Mouse (Mus musculus): ENCODE measurements around the gene Hacd3. TPM values are rescaled to one million over a fixed set of nuclear protein-coding genes. Genes with fewer than 3 reads are reported as not detected.

The Hacd3 gene
- polyA plus RNA-seq, 1 experiment from 2014 or later, result 91.3 TPM

DNA sequence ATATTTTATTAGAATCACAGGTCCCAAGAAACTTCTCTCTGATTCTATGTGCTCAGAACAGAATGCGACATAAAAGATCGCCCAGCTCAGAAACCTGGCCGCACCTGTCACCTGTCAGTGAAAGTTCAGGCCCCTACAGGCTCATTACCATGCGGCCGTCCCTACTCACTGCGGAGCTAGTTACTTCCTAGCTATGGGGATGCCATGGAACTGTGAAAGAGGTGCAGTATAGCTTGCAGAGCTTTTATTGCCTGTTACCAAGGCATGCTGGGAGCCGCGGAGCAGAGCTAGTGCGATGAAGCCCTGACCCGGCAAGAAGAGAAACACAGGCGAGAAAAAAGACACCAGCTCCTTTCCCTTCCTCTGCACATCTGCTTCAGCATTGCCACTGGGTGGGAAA lies 77.5 kb downstream of the Hacd3 start:
- Histone ChIP-seq H3K4me2 (no peak overlapping the region), H3K4me1 (peaks cover 12% of the 10 kb centered on the region), H3K27me3 (peaks cover 47% of the 10 kb centered on the region), H3K9me3 (no peaks in the 10 kb centered on the region), H3K9ac (no peak overlapping the region), H3K36me3 (no peaks in the 10 kb centered on the region), H3K4me3 (no peak overlapping the region), H3K27ac (no peak overlapping the region)
- ATAC-seq (ENCODE audit: insufficient number of reproducible peaks, insufficient read depth, low FRiP score, low TSS enrichment, low read depth), result no peak
- 27% methylated on average over 11 of the region's 11 CpGs for WGBS

DNA sequence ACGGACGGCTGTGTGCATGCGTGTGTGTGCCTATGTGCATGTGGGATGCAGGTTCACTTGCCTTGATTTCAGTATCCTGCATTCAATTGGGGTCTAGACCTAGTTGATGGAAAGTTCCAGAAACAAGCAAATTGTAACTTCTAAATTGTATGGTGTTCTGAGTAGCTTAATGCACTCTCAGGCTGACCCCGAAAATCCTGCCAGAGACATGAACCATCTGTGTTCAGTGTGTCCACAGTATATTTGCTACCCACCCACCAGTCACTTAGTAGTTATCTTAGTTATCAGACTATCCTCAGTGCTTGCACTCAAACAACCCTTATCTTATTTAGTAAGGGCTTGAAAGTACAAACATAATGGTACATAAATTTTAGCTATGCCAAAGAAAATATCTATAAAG lies 79.8 kb downstream of the Hacd3 start:
- Histone ChIP-seq H3K4me1 (peaks cover 12% of the 10 kb centered on the region), H3K27me3 (peaks cover 33% of the 10 kb centered on the region), H3K9me3 (no peaks in the 10 kb centered on the region), H3K36me3 (no peaks in the 10 kb centered on the region), H3K9ac (no peak overlapping the region), H3K4me2 (no peak overlapping the region), H3K27ac (no peak overlapping the region), H3K4me3 (no peak overlapping the region)
- no peak for ATAC-seq (ENCODE audit: insufficient number of reproducible peaks, insufficient read depth, low FRiP score, low TSS enrichment, low read depth)
- 81% methylated on average over 4 of the region's 4 CpGs for WGBS

DNA sequence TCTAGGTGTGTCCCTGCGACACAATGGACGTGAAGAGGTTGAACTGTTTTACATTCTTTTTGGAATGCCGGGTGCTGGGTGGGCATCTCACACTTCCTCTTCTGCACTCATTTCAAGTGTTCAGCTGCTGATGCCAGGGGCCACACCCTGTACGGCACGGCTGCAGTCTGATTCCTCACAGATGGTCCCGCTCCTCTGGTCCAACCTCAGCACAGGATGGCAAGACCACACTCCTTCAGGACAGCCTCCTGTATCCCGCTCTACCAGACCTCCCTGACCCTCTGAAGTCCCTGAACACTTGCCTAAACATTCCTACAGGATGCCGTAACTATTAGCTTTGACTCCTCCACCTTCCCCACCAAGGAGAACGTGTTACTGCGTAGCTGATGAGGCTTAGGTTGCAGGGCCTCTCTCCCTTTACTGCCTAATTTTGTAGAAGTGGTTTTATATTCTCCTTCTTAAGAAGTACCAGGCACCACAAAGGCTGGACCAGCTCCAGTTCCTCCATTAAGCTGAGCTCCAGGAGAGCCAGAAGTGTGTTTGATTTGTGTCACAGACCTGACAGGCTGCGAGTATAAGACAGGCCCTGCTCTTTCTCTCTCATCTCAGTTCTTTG lies 80.7 kb downstream of the Hacd3 start:
- 59% methylated on average over 11 of the region's 11 CpGs for WGBS
- H3K9ac ChIP-seq, result no peak overlapping the region
- no peak overlapping the region for H3K4me3 ChIP-seq
- H3K4me1 ChIP-seq, result peaks cover 12% of the 10 kb centered on the region
- H3K27ac ChIP-seq, result 0 out of 2 replicates have a peak overlapping the region, but pooled peaks have one; percentile 1
- H3K4me2 ChIP-seq, result no peak overlapping the region
- no peaks in the 10 kb centered on the region for H3K36me3 ChIP-seq
- ATAC-seq (ENCODE audit: insufficient number of reproducible peaks, insufficient read depth, low FRiP score, low TSS enrichment, low read depth), result no peak
- peaks cover 33% of the 10 kb centered on the region for H3K27me3 ChIP-seq
- no peaks in the 10 kb centered on the region for H3K9me3 ChIP-seq

DNA sequence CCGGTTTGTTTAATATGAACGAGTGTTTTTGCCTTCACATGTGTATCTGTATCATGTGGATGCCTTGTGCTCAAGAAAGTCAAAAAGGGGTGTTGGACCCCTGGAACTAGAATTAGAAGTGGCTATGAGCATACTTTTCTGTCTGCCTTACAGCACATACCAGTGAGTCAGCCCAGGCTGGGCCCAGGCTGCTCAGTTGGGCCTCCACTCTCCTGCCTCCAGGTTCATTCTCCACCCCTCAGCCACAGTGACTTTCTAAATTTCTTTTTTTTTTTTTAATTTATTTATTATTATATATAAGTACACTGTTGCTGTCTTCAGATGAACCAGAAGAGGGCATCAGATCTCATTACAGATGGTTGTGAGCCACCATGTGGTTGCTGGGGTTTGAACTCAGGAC lies 81.7 kb downstream of the Hacd3 start:
- peaks cover 26% of the 10 kb centered on the region for H3K27me3 ChIP-seq
- no peaks in the 10 kb centered on the region for H3K9me3 ChIP-seq
- H3K9ac ChIP-seq, result no peak overlapping the region
- 82% methylated on average over 2 of the region's 2 CpGs for WGBS
- H3K4me2 ChIP-seq, result no peak overlapping the region
- no peak overlapping the region for H3K4me3 ChIP-seq
- H3K27ac ChIP-seq, result no peak overlapping the region
- peaks cover 12% of the 10 kb centered on the region for H3K4me1 ChIP-seq
- no peak for ATAC-seq (ENCODE audit: insufficient number of reproducible peaks, insufficient read depth, low FRiP score, low TSS enrichment, low read depth)
- H3K36me3 ChIP-seq, result no peaks in the 10 kb centered on the region

DNA sequence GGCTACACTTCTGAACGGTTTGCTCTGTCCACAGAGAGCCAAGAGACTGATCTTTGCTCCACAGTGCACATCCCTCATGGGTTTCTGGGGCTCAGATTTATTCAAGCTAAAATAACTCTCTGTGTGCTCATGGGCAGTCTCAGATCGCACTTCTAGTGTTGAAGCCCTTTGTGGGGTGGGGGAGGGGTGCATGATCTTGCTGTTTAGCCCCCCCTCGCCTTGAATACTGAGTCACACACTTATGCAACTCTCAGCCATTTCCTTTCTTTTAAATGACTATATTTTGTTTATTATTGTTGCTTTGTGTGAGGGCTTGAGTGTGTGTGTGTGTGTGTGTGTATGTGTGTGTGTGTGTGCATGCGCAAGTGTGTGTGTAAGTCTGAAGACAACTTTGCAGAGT lies 82.2 kb downstream of the Hacd3 start:
- peaks cover 21% of the 10 kb centered on the region for H3K27me3 ChIP-seq
- H3K4me2 ChIP-seq, result no peak overlapping the region
- no peaks in the 10 kb centered on the region for H3K9me3 ChIP-seq
- no peak overlapping the region for H3K9ac ChIP-seq
- H3K36me3 ChIP-seq, result no peaks in the 10 kb centered on the region
- 54% methylated on average over 4 of the region's 4 CpGs for WGBS
- no peak for ATAC-seq (ENCODE audit: insufficient number of reproducible peaks, insufficient read depth, low FRiP score, low TSS enrichment, low read depth)
- no peak overlapping the region for H3K27ac ChIP-seq
- H3K4me1 ChIP-seq, result peaks cover 12% of the 10 kb centered on the region
- no peak overlapping the region for H3K4me3 ChIP-seq

DNA sequence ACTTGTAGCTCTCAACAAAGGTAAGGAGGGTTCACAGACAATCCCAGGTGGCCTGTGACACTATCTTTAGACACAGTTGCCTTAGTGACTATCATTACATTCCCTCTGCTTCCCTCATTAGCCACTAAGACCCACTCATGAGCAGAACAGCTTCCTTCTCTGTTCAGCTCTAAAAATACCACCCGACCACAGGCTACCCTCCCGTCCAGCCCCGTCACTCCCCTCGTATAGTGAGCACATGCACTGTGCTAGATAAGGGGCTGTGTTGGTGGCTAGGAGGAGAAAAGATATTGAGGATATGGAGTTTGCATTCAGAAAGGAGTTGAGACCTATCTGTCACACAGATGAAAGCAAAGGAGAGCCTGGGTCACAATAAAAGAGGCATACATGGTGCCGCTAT lies 83.0 kb downstream of the Hacd3 start:
- no peak overlapping the region for H3K4me2 ChIP-seq
- H3K9ac ChIP-seq, result no peak overlapping the region
- H3K27ac ChIP-seq, result no peak overlapping the region
- no peak overlapping the region for H3K4me3 ChIP-seq
- peaks cover 9% of the 10 kb centered on the region; the same call in 1 of the 2 replicates for H3K4me1 ChIP-seq
- H3K27me3 ChIP-seq, result peaks cover 15% of the 10 kb centered on the region
- no peaks in the 10 kb centered on the region for H3K9me3 ChIP-seq
- 84% methylated on average over 5 of the region's 5 CpGs for WGBS
- no peaks in the 10 kb centered on the region for H3K36me3 ChIP-seq
- ATAC-seq (ENCODE audit: insufficient number of reproducible peaks, insufficient read depth, low FRiP score, low TSS enrichment, low read depth), result no peak

DNA sequence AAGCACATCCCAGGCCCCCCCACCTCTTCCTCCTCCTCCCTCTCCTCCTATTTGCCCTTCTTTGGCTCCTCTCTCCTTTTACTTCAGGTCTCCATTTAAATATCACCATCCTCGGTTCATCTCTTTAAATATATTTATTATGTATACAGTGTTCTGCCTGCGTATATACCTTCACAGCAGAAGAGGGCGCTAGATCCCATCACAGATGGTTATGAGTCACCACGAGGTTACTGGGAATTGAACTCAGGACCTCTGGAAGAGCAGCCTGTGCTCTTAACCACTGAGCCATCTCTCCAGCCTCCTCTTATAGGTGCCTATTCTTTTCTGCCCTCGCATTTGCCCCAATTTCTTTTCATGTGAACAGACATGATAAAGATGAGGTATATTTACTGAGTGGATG lies 84.0 kb downstream of the Hacd3 start:
- Histone ChIP-seq H3K27ac (no peak overlapping the region), H3K4me1 (peaks cover 9% of the 10 kb centered on the region; the same call in 1 of the 2 replicates), H3K9me3 (no peaks in the 10 kb centered on the region), H3K36me3 (no peaks in the 10 kb centered on the region), H3K4me2 (no peak overlapping the region), H3K9ac (no peak overlapping the region), H3K4me3 (no peak overlapping the region), H3K27me3 (peaks cover 7% of the 10 kb centered on the region; the same call in 1 of the 2 replicates)
- ATAC-seq (ENCODE audit: insufficient number of reproducible peaks, insufficient read depth, low FRiP score, low TSS enrichment, low read depth), result no peak
- WGBS, result 55% methylated on average over 5 of the region's 5 CpGs

Small RNA genes lying within 50 kb of the gene (microRNA-seq; reads per million reads assigned to microRNA genes)
- not detected for gene Gm25640

Other genes starting within 250 kb of the Hacd3 start
- gene Dennd4a, start 210.4 kb downstream of the Hacd3 start, polyA plus RNA-seq (2015; fragmentation: Nextera tagmentation; extraction: Ambion mirVana), result 10.8 and 12.3 TPM in 2 replicates
- not detected in 2 replicates for gene Slc24a1, start 70.1 kb downstream of the Hacd3 start, polyA plus RNA-seq (2015; fragmentation: Nextera tagmentation; extraction: Ambion mirVana)
- gene Ints14, start 60.8 kb downstream of the Hacd3 start, polyA plus RNA-seq (2015; fragmentation: Nextera tagmentation; extraction: Ambion mirVana), result 51.6 and 58.3 TPM in 2 replicates
- 36.7 and 37.2 TPM in 2 replicates for gene Dpp8, start 10.7 kb upstream of the Hacd3 start, polyA plus RNA-seq (2015; fragmentation: Nextera tagmentation; extraction: Ambion mirVana)
- gene Igdcc4, start 79.8 kb upstream of the Hacd3 start, polyA plus RNA-seq (2015; fragmentation: Nextera tagmentation; extraction: Ambion mirVana), result 31.0 and 31.7 TPM in 2 replicates
- 2.1 and 3.0 TPM in 2 replicates for gene Igdcc3, start 119.5 kb upstream of the Hacd3 start, polyA plus RNA-seq (2015; fragmentation: Nextera tagmentation; extraction: Ambion mirVana)
- 7.1 and 8.1 TPM in 2 replicates for gene Parp16, start 173.7 kb upstream of the Hacd3 start, polyA plus RNA-seq (2015; fragmentation: Nextera tagmentation; extraction: Ambion mirVana)
- 0.74 and 1.2 TPM in 2 replicates for gene Cilp, start 243.5 kb upstream of the Hacd3 start, polyA plus RNA-seq (2015; fragmentation: Nextera tagmentation; extraction: Ambion mirVana)